Mouse (Mus musculus) heart, adult 2 months (tissue): ENCODE results near the gene Magi2.

ENCODE experiments used
- CTCF ChIP-seq: fragments of 200-600 bp; IDR thresholded peaks from 2 replicates; pipeline ENCODE4 v1.8.1; 2022; ENCODE audit warnings: antibody characterized with exemption, mild to moderate bottlenecking, moderate library complexity
- EP300 ChIP-seq: fragments of 200-500 bp; IDR thresholded peaks from 2 replicates; pipeline ENCODE4 v1.6.1; 2011; ENCODE audit warnings: low read depth, low read length, control low read depth; ENCODE audit not compliant: insufficient read depth
- POLR2A ChIP-seq: fragments of 200-500 bp; IDR thresholded peaks from 2 replicates; pipeline ENCODE4 v1.6.1; 2011; ENCODE audit warnings: mild to moderate bottlenecking, low read depth, low read length, control low read depth; ENCODE audit not compliant: insufficient read depth

GRCm38 (mm10) chr5:20456106-20456505, 1229.3 kb downstream of the Magi2 start:
- TF ChIP-seq CTCF (no peak), EP300 (no peak), POLR2A (no peak)
